Mouse (Mus musculus) ES-Bruce4 (cell line): ENCODE measurements around the gene Ucp1.
A peak's percentile ranks its signal among the peaks of the same experiment; 100 is the strongest.

Source experiments
- CTCF ChIP-seq: IDR thresholded peaks from one replicate; pipeline ENCODE4 v1.8.1; 2011; ENCODE audit warnings: low read depth, low read length
- EP300 ChIP-seq: IDR thresholded peaks from 2 replicates; pipeline ENCODE4 v1.6.1; 2011; ENCODE audit warnings: low read depth, low read length; ENCODE audit not compliant: insufficient read depth

- TF ChIP-seq CTCF: peak; percentile 57
- TF ChIP-seq EP300: no peak
These were observed 32.9 kb downstream of the Ucp1 start for GRCm38 (mm10) chr8:83323056-83323455.
